Mouse (Mus musculus): ENCODE data around the gene Olfr1513. TPM values are rescaled to one million over a fixed set of nuclear protein-coding genes. Genes with fewer than 3 reads are reported as not detected.
"Not testable (repeated sequence)": the region's sequence is repeated elsewhere in the genome, so short reads cannot be mapped to it uniquely, and the experiment has no call there.

Olfr1513 gene
- polyA plus RNA-seq, 1 experiment from 2014 or later: not detected

DNA sequence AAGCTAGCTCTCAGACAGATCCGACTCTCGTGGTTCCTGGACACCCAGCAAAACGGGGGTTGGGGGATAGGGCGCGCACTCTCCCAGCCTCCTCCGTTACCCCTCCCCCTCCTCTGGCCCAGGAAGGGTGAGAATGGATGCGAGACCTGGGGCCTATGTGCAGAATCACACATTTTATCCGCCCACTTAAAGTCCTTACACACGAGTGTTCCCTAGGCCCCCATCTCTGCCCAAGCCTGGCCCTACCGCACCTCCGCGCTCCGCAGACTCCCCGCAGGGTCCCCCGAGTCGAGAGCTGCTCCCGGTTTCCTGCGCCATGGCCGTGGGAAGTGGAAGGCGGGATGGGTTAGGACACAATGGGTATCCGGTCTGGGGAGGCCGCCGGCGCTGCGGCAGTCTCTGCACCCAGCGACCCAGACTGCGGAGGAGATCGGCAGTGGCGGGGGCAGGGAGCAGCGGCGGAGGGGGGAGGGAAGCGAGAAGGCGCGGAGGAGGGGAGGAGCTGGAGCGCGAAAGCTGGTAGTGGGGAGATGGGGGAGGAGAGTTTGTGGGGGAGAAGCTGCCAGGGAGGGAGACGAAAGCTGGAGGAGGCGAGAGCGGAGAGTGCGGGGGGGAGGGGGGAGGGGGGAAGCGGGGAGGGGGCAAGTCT, 40.3 kb downstream of the Olfr1513 start:
- Histone ChIP-seq H3K4me3 (ENCODE audit: control insufficient read depth in 1 of 2, insufficient read depth in 1 of 2, low read depth in 1 of 2, low read length in 2 of 2) (peak overlapping the region; percentile 81 to 89), H3K27ac (replicated peaks in 1 of 2; ENCODE audit: control insufficient read depth in 1 of 2, insufficient read depth in 1 of 2, low read depth in 2 of 2, low read length in 2 of 2) (peak overlapping the region; percentile 80 to 81), H3K27me3 (ENCODE audit: control insufficient read depth, insufficient read depth, low read length) (no peaks in the 10 kb centered on the region), H3K36me3 (ENCODE audit: control insufficient read depth, insufficient read depth, low read length) (peaks cover 35% of the 10 kb centered on the region), H3K4me2 (ENCODE audit: low read length) (peak overlapping the region; percentile 93), H3K4me1 (ENCODE audit: control insufficient read depth in 2 of 2, insufficient read depth in 2 of 2, low read length in 2 of 2) (peaks cover 8 to 17% of the 10 kb centered on the region in 2 experiments; a peak in 3 of 4 replicates), H3K9ac (ENCODE audit: low read length) (peak overlapping the region; percentile 92), H3K9me3 (ENCODE audit: control insufficient read depth, low read length) (no peaks in the 10 kb centered on the region)
- peak; percentile 72 for ATAC-seq (ENCODE audit: insufficient number of reproducible peaks, insufficient read depth, low FRiP score, low read depth)
- WGBS: under 1% methylated on average over 33 of the region's 41 CpGs

DNA sequence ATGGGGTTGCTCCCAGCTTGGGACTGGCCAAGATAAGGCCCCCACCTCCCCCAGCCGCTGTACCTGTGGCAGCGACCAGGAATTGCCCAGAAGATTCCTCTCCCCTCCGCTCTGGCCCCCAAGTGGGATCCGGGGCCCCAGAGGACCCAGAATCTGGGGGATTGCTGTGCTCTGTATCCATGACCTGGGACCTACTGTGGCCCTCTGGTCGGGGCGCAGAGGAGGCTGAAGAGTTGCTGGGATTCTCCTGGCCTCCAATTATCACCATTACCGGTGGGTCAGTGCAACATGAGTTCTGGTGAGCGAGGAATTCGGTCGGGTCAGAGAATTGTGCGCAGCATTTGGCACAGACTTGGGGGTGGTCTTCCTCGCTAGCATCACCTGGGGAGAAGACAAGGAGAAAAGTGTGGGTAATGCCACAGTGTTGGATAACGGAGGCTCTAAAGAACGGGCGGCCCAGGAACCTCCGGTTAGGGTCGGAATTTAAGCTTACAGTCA, 40.9 kb downstream of the Olfr1513 start:
- Histone ChIP-seq H3K4me1 (ENCODE audit: control insufficient read depth in 2 of 2, insufficient read depth in 2 of 2, low read length in 2 of 2) (peaks cover 8 to 17% of the 10 kb centered on the region in 2 experiments; a peak in 3 of 4 replicates), H3K27ac (replicated peaks in 1 of 2; ENCODE audit: control insufficient read depth in 1 of 2, insufficient read depth in 1 of 2, low read depth in 2 of 2, low read length in 2 of 2) (peak overlapping the region; percentile 80 to 81; a peak in 3 of 4 replicates), H3K4me2 (ENCODE audit: low read length) (peak overlapping the region; percentile 93), H3K9ac (ENCODE audit: low read length) (peak overlapping the region; percentile 92), H3K36me3 (ENCODE audit: control insufficient read depth, insufficient read depth, low read length) (peaks cover 35% of the 10 kb centered on the region), H3K4me3 (ENCODE audit: control insufficient read depth in 1 of 2, insufficient read depth in 1 of 2, low read depth in 1 of 2, low read length in 2 of 2) (peak overlapping the region; percentile 81 to 89), H3K9me3 (ENCODE audit: control insufficient read depth, low read length) (no peaks in the 10 kb centered on the region), H3K27me3 (ENCODE audit: control insufficient read depth, insufficient read depth, low read length) (no peaks in the 10 kb centered on the region)
- 1% methylated on average over 17 of the region's 17 CpGs for WGBS
- ATAC-seq (ENCODE audit: insufficient number of reproducible peaks, insufficient read depth, low FRiP score, low read depth): no peak

GRCm38 (mm10) chr14:52314808-52315150, 41.4 kb downstream of the Olfr1513 start:
- WGBS: 57% methylated on average over 8 of the region's 8 CpGs
- H3K4me1 ChIP-seq (ENCODE audit: control insufficient read depth in 2 of 2, insufficient read depth in 2 of 2, low read length in 2 of 2): peaks cover 8 to 17% of the 10 kb centered on the region in 2 experiments; a peak in 3 of 4 replicates
- no peaks in the 10 kb centered on the region for H3K27me3 ChIP-seq (ENCODE audit: control insufficient read depth, insufficient read depth, low read length)
- peak overlapping the region in 1 of 2 experiments; percentile 89; a peak in 2 of 4 replicates for H3K4me3 ChIP-seq (ENCODE audit: control insufficient read depth in 1 of 2, insufficient read depth in 1 of 2, low read depth in 1 of 2, low read length in 2 of 2)
- H3K4me2 ChIP-seq (ENCODE audit: low read length): peak overlapping the region; percentile 93
- no peak overlapping the region for H3K27ac ChIP-seq (replicated peaks in 1 of 2; ENCODE audit: control insufficient read depth in 1 of 2, insufficient read depth in 1 of 2, low read depth in 2 of 2, low read length in 2 of 2)
- peak overlapping the region; percentile 92 for H3K9ac ChIP-seq (ENCODE audit: low read length)
- no peaks in the 10 kb centered on the region for H3K9me3 ChIP-seq (ENCODE audit: control insufficient read depth, low read length)
- H3K36me3 ChIP-seq (ENCODE audit: control insufficient read depth, insufficient read depth, low read length): peaks cover 36% of the 10 kb centered on the region
- no peak for ATAC-seq (ENCODE audit: insufficient number of reproducible peaks, insufficient read depth, low FRiP score, low read depth)

- Histone ChIP-seq H3K36me3 (ENCODE audit: control insufficient read depth, insufficient read depth, low read length) (peaks cover 42% of the 10 kb centered on the region), H3K9me3 (ENCODE audit: control insufficient read depth, low read length) (no peaks in the 10 kb centered on the region), H3K4me1 (ENCODE audit: control insufficient read depth in 2 of 2, insufficient read depth in 2 of 2, low read length in 2 of 2) (peaks cover 8 to 17% of the 10 kb centered on the region in 2 experiments; a peak in 3 of 4 replicates), H3K4me2 (ENCODE audit: low read length) (no peak overlapping the region), H3K27ac (replicated peaks in 1 of 2; ENCODE audit: control insufficient read depth in 1 of 2, insufficient read depth in 1 of 2, low read depth in 2 of 2, low read length in 2 of 2) (no peak overlapping the region), H3K27me3 (ENCODE audit: control insufficient read depth, insufficient read depth, low read length) (no peaks in the 10 kb centered on the region), H3K9ac (ENCODE audit: low read length) (no peak overlapping the region), H3K4me3 (ENCODE audit: control insufficient read depth in 1 of 2, insufficient read depth in 1 of 2, low read depth in 1 of 2, low read length in 2 of 2) (no peak overlapping the region)
- WGBS: 82% methylated on average over 26 of the region's 26 CpGs
- no peak for ATAC-seq (ENCODE audit: insufficient number of reproducible peaks, insufficient read depth, low FRiP score, low read depth)
Measured at GRCm38 (mm10) chr14:52313931-52314807, 42.0 kb downstream of the Olfr1513 start.

GRCm38 (mm10) chr14:52310906-52311305, 45.3 kb downstream of the Olfr1513 start:
- no peak for ATAC-seq (ENCODE audit: insufficient number of reproducible peaks, insufficient read depth, low FRiP score, low read depth)
- Histone ChIP-seq H3K36me3 (ENCODE audit: control insufficient read depth, insufficient read depth, low read length) (peaks cover 42% of the 10 kb centered on the region), H3K27ac (replicated peaks in 1 of 2; ENCODE audit: control insufficient read depth in 1 of 2, insufficient read depth in 1 of 2, low read depth in 2 of 2, low read length in 2 of 2) (no peak overlapping the region), H3K27me3 (ENCODE audit: control insufficient read depth, insufficient read depth, low read length) (no peaks in the 10 kb centered on the region), H3K4me2 (ENCODE audit: low read length) (no peak overlapping the region), H3K9ac (ENCODE audit: low read length) (no peak overlapping the region), H3K4me1 (ENCODE audit: control insufficient read depth in 2 of 2, insufficient read depth in 2 of 2, low read length in 2 of 2) (peaks cover 3 to 10% of the 10 kb centered on the region in 2 experiments; a peak in 3 of 4 replicates), H3K4me3 (ENCODE audit: control insufficient read depth in 1 of 2, insufficient read depth in 1 of 2, low read depth in 1 of 2, low read length in 2 of 2) (no peak overlapping the region), H3K9me3 (ENCODE audit: control insufficient read depth, low read length) (no peaks in the 10 kb centered on the region)
- 82% methylated on average over 2 of the region's 2 CpGs for WGBS

- ATAC-seq (ENCODE audit: insufficient number of reproducible peaks, insufficient read depth, low FRiP score, low read depth): not testable (repeated sequence)
- WGBS: 93% methylated on average over 5 of the region's 6 CpGs
- peaks cover 42% of the 10 kb centered on the region for H3K36me3 ChIP-seq (ENCODE audit: control insufficient read depth, insufficient read depth, low read length)
Measured at GRCm38 (mm10) chr14:52310343-52310742, 45.9 kb downstream of the Olfr1513 start.

GRCm38 (mm10) chr14:52306100-52306499, 50.1 kb downstream of the Olfr1513 start:
- Histone ChIP-seq H3K4me1 (ENCODE audit: control insufficient read depth in 2 of 2, insufficient read depth in 2 of 2, low read length in 2 of 2) (peaks cover 0 to 5% of the 10 kb centered on the region in 2 experiments; a peak in 2 of 4 replicates), H3K9ac (ENCODE audit: low read length) (no peak overlapping the region), H3K27ac (replicated peaks in 1 of 2; ENCODE audit: control insufficient read depth in 1 of 2, insufficient read depth in 1 of 2, low read depth in 2 of 2, low read length in 2 of 2) (no peak overlapping the region), H3K9me3 (ENCODE audit: control insufficient read depth, low read length) (no peaks in the 10 kb centered on the region), H3K4me2 (ENCODE audit: low read length) (no peak overlapping the region), H3K27me3 (ENCODE audit: control insufficient read depth, insufficient read depth, low read length) (no peaks in the 10 kb centered on the region), H3K4me3 (ENCODE audit: control insufficient read depth in 1 of 2, insufficient read depth in 1 of 2, low read depth in 1 of 2, low read length in 2 of 2) (no peak overlapping the region), H3K36me3 (ENCODE audit: control insufficient read depth, insufficient read depth, low read length) (peaks cover 8% of the 10 kb centered on the region)
- ATAC-seq (ENCODE audit: insufficient number of reproducible peaks, insufficient read depth, low FRiP score, low read depth): no peak
- WGBS: 97% methylated on average over 2 of the region's 2 CpGs

More at GRCm38 (mm10) chr14:52310343-52310742, 45.9 kb downstream of the Olfr1513 start:
- H3K4me2 ChIP-seq (ENCODE audit: low read length); H3K9ac ChIP-seq (ENCODE audit: low read length); H3K4me1 ChIP-seq (ENCODE audit: control insufficient read depth in 2 of 2, insufficient read depth in 2 of 2, low read length in 2 of 2); H3K27ac ChIP-seq (replicated peaks in 1 of 2; ENCODE audit: control insufficient read depth in 1 of 2, insufficient read depth in 1 of 2, low read depth in 2 of 2, low read length in 2 of 2); H3K4me3 ChIP-seq (ENCODE audit: control insufficient read depth in 1 of 2, insufficient read depth in 1 of 2, low read depth in 1 of 2, low read length in 2 of 2); H3K27me3 ChIP-seq (ENCODE audit: control insufficient read depth, insufficient read depth, low read length); H3K9me3 ChIP-seq (ENCODE audit: control insufficient read depth, low read length): not testable (repeated sequence)
